Mouse (Mus musculus): ENCODE measurements around the gene Gcnt3.
A peak's percentile ranks its signal among the peaks of the same experiment; 100 is the strongest.

The Gcnt3 gene

DNA sequence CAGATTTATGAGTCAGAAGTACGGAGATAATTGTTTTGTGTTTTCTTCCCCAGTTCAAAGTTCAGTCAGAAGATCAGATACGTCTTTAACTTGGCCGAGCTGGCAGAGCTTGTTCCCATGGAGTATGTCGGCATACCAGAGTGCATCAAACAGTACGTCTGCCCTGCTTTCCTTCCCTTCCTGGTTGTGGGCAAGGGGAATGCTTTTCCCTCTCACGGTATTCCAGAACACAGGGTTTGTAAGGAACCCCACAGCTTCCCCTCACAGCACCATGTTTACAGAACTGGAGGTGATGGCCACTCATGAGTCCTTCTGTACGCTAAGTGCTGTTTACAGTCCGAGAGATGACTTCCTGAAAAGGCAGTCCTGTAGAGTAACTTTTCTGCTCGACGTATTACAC, 34.4 kb downstream of the Gcnt3 start:
- no peak for DNase-seq (ENCODE audit: low spot score in 2 of 2)

DNA sequence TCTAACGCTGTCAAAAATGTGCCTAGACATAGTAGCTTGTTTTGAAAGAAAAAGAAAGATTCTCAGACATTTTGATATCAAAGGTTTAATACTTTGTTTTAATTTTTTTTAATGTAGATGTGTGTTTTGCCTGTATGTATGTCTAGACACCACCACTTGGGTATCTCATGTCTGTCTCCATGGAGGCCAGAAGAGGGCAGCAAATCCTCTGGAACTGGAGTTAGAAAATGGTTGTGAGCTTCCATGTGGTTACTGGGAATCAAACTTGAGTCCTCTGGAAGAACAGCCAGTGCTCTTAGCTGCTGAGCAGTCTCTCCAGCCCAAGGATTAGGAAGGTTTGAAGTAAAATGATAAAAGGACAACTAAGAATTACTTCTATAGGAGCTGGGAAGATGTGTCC, 38.6 kb downstream of the Gcnt3 start:
- DNase-seq (ENCODE audit: low spot score in 2 of 2), result no peak

DNA sequence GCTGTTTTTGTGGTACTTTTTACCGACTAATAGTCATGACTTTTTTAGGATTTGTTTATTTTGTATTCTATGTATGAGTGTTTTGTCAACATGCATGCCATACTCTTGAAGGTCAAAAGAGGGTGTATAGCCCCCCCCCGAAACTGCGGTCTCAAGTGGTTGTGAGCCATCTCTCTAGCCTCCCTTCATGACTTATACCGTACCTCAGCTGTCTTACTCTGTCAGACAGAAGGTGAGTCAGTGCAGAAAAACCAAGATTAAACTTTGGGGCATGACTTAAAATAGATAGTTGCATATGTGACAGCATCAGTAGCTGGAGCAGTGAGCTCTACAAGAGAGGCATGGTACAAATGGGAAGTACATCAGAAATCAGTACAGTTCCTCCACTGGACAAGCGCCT, 43.3 kb downstream of the Gcnt3 start:
- DNase-seq (ENCODE audit: low spot score in 2 of 2), result no peak

DNA sequence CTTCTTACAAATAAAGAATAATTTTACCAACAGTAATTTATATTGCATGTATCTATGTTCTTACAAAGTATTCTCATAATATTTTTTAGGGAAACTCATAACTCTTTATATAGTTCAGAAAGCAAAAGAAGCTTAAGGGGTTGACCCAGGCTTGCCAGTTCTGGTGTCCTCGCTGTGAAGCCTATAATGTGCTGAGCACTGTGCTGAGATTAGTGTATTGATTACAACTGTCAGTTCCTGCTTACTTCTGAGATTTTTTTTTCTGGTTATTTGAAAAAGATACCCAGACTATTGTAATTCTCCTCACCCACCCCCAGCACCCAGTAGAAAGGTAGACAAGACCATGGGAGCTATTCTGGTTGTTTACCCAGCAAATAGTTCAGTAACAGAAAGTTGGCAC, 44.4 kb downstream of the Gcnt3 start:
- DNase-seq (ENCODE audit: low spot score in 2 of 2), result no peak

DNA sequence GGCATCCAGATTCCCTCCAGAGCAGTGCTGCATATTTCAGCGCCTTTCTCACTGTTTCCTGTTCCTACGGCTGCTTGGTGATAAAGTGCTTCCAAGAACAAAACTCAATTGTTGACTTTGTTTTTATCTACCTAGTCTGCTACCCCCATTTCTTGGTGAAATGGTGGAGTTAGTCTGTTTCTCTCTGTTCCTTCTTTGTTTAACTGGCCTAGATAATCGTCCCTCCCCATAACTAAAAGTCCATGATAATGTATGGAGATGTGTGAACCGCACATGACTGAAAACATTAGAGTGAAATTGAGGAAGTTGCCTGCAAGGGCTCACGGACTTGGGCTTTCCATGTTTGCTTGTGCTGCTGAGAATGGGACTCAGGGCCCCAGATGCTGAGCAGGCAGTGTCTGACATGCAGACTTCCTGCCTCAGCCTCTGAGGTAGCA, 45.0 kb downstream of the Gcnt3 start:
- DNase-seq (ENCODE audit: low spot score in 2 of 2), result peak in 1 of 2 experiments; percentile 18

DNA sequence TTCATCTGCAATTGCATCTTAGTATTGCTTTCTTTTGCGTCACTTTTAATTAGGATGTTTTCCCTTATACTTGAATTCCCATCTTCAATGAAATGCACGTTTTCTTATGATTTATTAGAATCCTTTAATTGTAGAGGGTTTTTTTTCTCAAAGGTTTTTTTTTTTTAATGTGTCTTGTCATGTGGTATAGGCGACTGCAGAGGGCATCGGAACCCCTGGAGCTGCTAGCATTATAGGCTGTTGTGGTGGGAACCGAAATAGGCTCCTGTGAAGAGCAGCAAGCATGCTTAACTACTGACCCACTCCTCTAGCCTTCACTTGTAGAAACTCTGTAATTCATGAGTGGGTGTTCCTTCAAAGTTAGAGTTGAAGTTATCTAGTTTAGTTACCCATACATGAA, 47.5 kb downstream of the Gcnt3 start:
- peak in 1 of 2 experiments; percentile 24 for DNase-seq (ENCODE audit: low spot score in 2 of 2)

DNA sequence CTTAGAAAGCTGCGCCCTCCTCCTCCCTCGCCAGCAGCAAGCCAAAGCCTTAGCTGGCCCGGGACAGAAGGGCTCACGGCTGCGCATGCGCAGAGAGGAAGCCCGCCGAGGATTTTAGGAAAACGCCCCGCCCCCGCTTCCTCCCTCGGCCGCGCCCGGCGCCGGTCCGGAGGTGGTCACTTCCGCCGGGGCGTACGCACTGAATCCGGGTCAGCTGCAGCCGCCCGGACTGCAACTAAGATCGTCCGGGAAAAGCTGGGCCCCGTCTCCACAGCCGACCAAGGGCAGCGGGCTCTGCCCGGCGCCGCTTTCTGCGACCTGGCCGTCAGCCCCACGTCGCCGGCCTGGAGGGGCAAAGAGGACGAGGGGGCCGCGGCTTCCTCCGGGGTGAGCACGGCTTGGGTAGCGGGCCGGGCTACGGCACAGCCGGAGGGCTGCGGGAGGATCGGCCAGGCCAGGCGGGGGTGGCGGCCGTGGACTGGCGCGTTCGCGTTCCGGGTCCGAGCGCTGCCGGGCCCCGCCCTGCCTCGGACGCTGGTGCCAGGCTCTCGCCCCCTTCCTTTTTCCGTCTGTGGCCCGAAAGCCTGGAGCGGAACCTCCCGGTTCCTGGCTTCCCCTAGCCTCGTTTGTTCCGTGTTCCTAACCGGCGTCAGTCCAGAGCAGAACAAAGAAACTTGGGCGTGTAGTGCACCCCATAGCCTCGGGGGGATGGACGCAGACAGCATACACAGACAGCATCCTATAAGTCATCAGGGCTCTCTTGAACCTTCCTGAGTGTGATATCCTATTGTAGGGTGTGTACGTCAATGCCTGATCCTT, 48.4 kb downstream of the Gcnt3 start, which contains the start of gene Bnip2:
TSS of gene Bnip2 (plus strand) at position 164 of the 819 bp plus-strand sequence.
- peak; percentile 90 to 95 for DNase-seq (ENCODE audit: low spot score in 2 of 2)

DNA sequence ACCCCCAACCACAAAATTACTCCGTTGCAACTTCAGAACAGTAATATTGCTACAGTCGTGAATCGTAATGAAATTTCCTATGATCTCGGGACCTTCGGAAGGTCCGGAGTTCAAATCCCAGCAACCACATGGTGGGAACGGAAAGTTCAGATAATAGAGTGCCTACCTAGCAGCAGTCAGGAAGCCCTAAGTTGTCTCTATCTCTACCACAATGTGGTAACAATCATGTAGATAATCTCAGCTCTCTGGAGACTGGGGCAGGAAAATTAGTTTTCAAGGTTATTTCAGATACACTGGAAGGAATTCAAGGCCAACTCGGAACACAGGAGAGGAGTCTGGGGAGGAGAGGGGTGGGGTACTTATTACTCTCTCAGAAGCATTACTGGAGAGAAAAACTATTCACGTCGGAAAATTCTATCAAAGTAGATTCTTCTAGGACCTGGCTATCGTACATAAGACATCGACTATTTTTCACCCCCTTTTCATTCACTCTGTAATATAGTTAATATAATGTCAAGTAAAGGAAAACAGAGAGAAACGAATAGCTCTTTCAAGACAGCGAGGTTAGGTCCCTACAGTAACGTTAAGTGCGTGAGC, 49.1 kb downstream of the Gcnt3 start:
- no peak for DNase-seq (ENCODE audit: low spot score in 2 of 2)

DNA sequence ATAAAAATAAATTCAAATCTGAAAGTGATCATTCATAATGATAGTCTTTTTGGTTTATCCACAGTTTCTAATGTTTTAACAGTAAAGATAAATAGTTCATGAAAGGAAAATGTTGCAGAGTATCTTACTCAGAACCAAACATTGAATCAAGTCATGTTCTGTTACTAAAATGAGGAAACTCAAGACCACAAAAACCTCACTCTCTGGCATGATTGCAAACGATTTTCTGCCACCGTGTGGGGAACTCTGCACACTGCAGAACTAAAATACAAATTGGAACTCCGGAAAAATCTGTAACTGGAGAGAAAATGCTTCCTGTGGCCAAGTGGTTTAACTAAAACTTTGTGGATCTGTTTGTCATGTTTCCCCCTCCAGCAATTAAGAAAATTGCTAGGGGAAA, 50.3 kb downstream of the Gcnt3 start:
- peak; percentile 20 to 66 for DNase-seq (ENCODE audit: low spot score in 2 of 2)

DNA sequence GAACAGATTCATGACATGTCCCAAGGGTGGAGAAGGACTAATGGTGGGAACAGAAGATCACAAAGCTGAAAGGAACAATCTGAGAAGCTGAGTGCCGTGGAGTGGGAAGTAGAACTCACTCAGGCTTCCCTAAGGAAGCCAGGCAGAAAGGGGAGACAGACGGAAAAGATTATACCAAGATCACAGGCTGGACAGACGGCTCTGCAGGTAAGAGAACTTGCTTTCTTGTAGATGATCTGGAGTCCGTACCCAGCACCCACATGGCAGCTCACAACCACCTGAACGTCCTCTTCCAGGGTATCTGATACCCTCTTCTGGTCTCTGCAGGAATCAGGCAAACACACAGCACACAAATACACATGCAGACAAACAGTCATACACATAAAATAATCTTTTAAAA, 51.3 kb downstream of the Gcnt3 start:
- DNase-seq (ENCODE audit: low spot score in 2 of 2), result no peak

DNA sequence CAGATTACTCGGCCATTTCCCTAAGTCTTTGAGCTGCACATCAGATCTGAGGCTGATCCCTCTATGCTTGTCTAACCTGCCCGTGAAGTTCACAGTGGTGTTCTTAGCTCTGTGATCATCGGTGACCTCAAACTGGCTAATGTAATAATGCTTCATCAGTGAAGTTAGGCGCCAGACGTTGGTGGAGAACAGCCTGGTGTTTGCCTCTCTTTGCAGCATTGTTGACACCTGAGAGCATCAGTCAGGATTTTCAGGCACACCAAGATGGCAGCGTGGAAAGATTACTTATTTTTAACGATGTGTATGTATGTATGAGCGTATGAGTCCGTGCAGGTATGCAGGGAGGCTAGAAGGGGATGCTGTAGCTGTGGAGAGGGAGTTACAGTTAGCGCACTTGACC, 51.8 kb downstream of the Gcnt3 start:
- DNase-seq (ENCODE audit: low spot score in 2 of 2), result no peak

DNA sequence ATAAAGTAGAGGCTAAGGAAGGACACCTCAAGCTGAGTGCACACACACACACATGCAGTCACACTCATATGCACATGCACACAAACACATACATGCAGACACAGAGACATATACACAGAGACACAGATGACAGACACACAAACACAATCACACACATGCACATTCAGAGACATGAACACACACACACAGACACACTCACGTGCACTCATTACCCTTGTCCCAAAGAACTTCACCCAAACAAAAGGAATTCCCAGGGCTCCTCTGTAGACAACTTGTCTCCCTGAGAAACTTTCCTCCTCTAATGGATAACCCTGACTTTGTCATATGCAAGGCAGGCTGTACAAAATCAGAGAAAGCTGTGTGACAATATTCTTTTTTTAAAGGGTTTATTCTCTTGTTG, 52.4 kb downstream of the Gcnt3 start:
- DNase-seq (ENCODE audit: low spot score in 2 of 2), result no peak

All from spleen, postnatal 10 days (tissue).